Mouse (Mus musculus): ENCODE data around the gene Snx1. TPM values are rescaled to one million over a fixed set of nuclear protein-coding genes. Genes with fewer than 3 reads are reported as not detected.

The Snx1 gene
- total RNA-seq, 1 experiment: 42.4 TPM

- H3K27ac ChIP-seq (ENCODE audit: insufficient read depth, low read depth, low read length, poor library complexity, severe bottlenecking): no peak overlapping the region
Observed at GRCm38 (mm10) chr9:66158885-66159430, 32.6 kb upstream of the Snx1 start.

DNA sequence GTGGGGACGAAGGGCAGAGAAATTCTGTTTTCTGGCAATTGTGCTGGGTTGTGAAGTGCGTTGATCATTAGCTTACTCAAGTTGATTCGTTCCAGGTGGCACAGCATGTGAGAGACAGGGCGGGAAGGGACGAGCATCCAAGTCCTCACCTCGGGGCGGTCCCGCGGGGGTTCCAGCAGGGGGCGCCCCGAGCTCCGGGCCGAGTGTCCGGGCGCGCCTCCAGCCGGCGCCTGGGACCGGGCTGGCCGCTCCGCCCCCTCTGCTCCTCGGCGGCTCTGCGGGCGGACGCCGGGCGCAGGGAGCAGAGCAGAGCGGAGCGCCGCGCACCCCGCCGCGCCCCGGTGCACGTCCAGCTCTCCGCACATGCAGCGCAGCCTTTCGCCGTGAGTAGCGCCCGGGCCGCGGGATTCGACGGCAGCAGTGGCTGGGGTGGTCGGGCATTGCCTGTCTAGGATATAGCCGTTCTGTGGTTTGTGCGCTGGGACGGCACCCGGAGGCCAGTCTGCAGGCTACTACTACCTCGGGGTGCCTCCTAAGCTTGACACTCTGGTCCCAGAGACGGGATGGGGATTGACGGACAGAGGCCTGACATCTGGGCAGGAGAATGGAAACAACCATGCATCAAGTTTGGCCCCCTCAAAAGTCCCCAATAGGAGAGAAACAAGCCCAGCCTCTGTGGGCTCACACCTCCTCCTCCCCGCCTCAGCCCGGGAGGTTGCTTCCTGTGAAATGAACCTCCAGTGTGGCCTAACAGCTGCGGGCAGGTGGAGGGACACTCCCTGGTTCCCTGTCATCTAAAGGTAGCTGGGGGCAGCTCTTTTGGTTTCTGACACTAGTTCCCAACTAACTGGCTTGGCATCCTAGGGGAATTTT, 31.8 kb upstream of the Snx1 start, which contains the start of gene Dapk2:
Dapk2 (plus strand) TSS at position 266 of the 873 bp plus-strand sequence.
- TF ChIP-seq HCFC1 (IDR thresholded peaks at IDR 0.05; ENCODE audit: borderline replicate concordance, insufficient read depth, low read length): no peak
- TF ChIP-seq ZC3H11A (IDR thresholded peaks at IDR 0.05; ENCODE audit: borderline replicate concordance, low read depth, low read length): no peak
- no peak for TF ChIP-seq ZNF384 (IDR thresholded peaks at IDR 0.05; ENCODE audit: low read depth, low read length)
- no peak for TF ChIP-seq MAFK (IDR thresholded peaks at IDR 0.05; ENCODE audit: insufficient read depth, low read depth, low read length)
- no peak for TF ChIP-seq CHD2 (IDR thresholded peaks at IDR 0.05; ENCODE audit: low read depth, low read length)
- Histone ChIP-seq H3K4me1 (ENCODE audit: control insufficient read depth in 2 of 2, insufficient read depth in 2 of 2, low read length in 2 of 2, poor library complexity in 1 of 2) (0 out of 4 replicates have a peak, but pooled peaks cover 0 to under 1% of the 10 kb centered on the region in 2 experiments), H3K9ac (ENCODE audit: insufficient read depth, low read depth, low read length, poor library complexity, severe bottlenecking) (peak within 1 kb of the TSS; percentile 66), H3K4me3 (ENCODE audit: insufficient read depth in 1 of 2, low read depth in 1 of 2, low read length in 2 of 2, poor library complexity in 1 of 2, severe bottlenecking in 1 of 2) (peak within 1 kb of the TSS; percentile 75 to 77), H3K27ac (ENCODE audit: insufficient read depth, low read depth, low read length, poor library complexity, severe bottlenecking) (no peak within 1 kb of the TSS), H3K36me3 (ENCODE audit: control insufficient read depth, insufficient read depth, low read length, poor library complexity, severe bottlenecking) (no peaks in the 10 kb centered on the region), H3K9me3 (ENCODE audit: control insufficient read depth, insufficient read depth, low read depth, low read length) (no peaks in the 10 kb centered on the region)
- in situ Hi-C loops (cut with MboI; ENCODE audit: low sequenced_read_pairs in 2 of 2, unreplicated experiment in 2 of 2): no loop called here
- peak; percentile 71 for DNase-seq (ENCODE audit: low read depth, low spot score)

More at GRCm38 (mm10) chr9:66158885-66159430, 32.6 kb upstream of the Snx1 start:
- TF ChIP-seq HCFC1 (IDR thresholded peaks at IDR 0.05; ENCODE audit: borderline replicate concordance, insufficient read depth, low read length) (no peak), ZC3H11A (IDR thresholded peaks at IDR 0.05; ENCODE audit: borderline replicate concordance, low read depth, low read length) (no peak), ZNF384 (IDR thresholded peaks at IDR 0.05; ENCODE audit: low read depth, low read length) (no peak), CHD2 (IDR thresholded peaks at IDR 0.05; ENCODE audit: low read depth, low read length) (no peak), MAFK (IDR thresholded peaks at IDR 0.05; ENCODE audit: insufficient read depth, low read depth, low read length) (no peak)
- H3K4me1 ChIP-seq (ENCODE audit: control insufficient read depth in 2 of 2, insufficient read depth in 2 of 2, low read length in 2 of 2, poor library complexity in 1 of 2): no peaks in the 10 kb centered on the region
- H3K9me3 ChIP-seq (ENCODE audit: control insufficient read depth, insufficient read depth, low read depth, low read length): no peaks in the 10 kb centered on the region
- in situ Hi-C loops (cut with MboI; ENCODE audit: low sequenced_read_pairs in 2 of 2, unreplicated experiment in 2 of 2): no loop called here
- H3K36me3 ChIP-seq (ENCODE audit: control insufficient read depth, insufficient read depth, low read length, poor library complexity, severe bottlenecking): no peaks in the 10 kb centered on the region
- DNase-seq (ENCODE audit: low read depth, low spot score): no peak
- no peak overlapping the region for H3K9ac ChIP-seq (ENCODE audit: insufficient read depth, low read depth, low read length, poor library complexity, severe bottlenecking)
- H3K4me3 ChIP-seq (ENCODE audit: insufficient read depth in 1 of 2, low read depth in 1 of 2, low read length in 2 of 2, poor library complexity in 1 of 2, severe bottlenecking in 1 of 2): no peak overlapping the region

- Histone ChIP-seq H3K4me3 (ENCODE audit: insufficient read depth in 1 of 2, low read depth in 1 of 2, low read length in 2 of 2, poor library complexity in 1 of 2, severe bottlenecking in 1 of 2) (no peak overlapping the region), H3K4me1 (ENCODE audit: control insufficient read depth in 2 of 2, insufficient read depth in 2 of 2, low read length in 2 of 2, poor library complexity in 1 of 2) (peaks cover 0 to 12% of the 10 kb centered on the region in 2 experiments; a peak in 1 of 4 replicates), H3K9ac (ENCODE audit: insufficient read depth, low read depth, low read length, poor library complexity, severe bottlenecking) (no peak overlapping the region), H3K27ac (ENCODE audit: insufficient read depth, low read depth, low read length, poor library complexity, severe bottlenecking) (no peak overlapping the region), H3K9me3 (ENCODE audit: control insufficient read depth, insufficient read depth, low read depth, low read length) (no peaks in the 10 kb centered on the region), H3K36me3 (ENCODE audit: control insufficient read depth, insufficient read depth, low read length, poor library complexity, severe bottlenecking) (no peaks in the 10 kb centered on the region)
- no peak for DNase-seq (ENCODE audit: low read depth, low spot score)
- in situ Hi-C loops (cut with MboI; ENCODE audit: low sequenced_read_pairs in 2 of 2, unreplicated experiment in 2 of 2): no loop called here
- TF ChIP-seq MAFK (IDR thresholded peaks at IDR 0.05; ENCODE audit: insufficient read depth, low read depth, low read length): no peak
- no peak for TF ChIP-seq ZC3H11A (IDR thresholded peaks at IDR 0.05; ENCODE audit: borderline replicate concordance, low read depth, low read length)
- TF ChIP-seq ZNF384 (IDR thresholded peaks at IDR 0.05; ENCODE audit: low read depth, low read length): no peak
- no peak for TF ChIP-seq CHD2 (IDR thresholded peaks at IDR 0.05; ENCODE audit: low read depth, low read length)
- no peak for TF ChIP-seq HCFC1 (IDR thresholded peaks at IDR 0.05; ENCODE audit: borderline replicate concordance, insufficient read depth, low read length)
Observed at GRCm38 (mm10) chr9:66155534-66155933, 29.1 kb upstream of the Snx1 start.

DNA sequence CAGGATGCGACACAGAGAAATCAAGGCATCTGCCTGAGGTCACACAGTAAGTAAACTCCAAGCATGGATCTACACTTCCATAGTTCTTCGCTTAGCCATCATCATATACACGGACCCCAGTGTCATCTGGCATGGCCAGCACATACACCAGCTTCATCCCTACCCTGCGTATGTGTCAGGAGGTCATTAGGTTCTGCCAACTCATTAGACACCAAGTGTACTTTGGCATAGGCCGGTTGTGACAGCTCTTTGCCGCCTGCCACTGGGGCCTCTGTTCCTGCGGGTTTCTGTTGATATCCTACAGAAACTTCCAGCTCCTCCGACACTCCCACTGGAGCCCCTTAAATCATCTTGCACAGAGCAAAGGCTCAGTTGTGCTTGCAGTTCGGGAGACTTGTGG, 27.6 kb upstream of the Snx1 start:
- Histone ChIP-seq H3K9ac (ENCODE audit: insufficient read depth, low read depth, low read length, poor library complexity, severe bottlenecking) (no peak overlapping the region), H3K9me3 (ENCODE audit: control insufficient read depth, insufficient read depth, low read depth, low read length) (no peaks in the 10 kb centered on the region), H3K36me3 (ENCODE audit: control insufficient read depth, insufficient read depth, low read length, poor library complexity, severe bottlenecking) (no peaks in the 10 kb centered on the region), H3K4me3 (ENCODE audit: insufficient read depth in 1 of 2, low read depth in 1 of 2, low read length in 2 of 2, poor library complexity in 1 of 2, severe bottlenecking in 1 of 2) (no peak overlapping the region), H3K27ac (ENCODE audit: insufficient read depth, low read depth, low read length, poor library complexity, severe bottlenecking) (no peak overlapping the region), H3K4me1 (ENCODE audit: control insufficient read depth in 2 of 2, insufficient read depth in 2 of 2, low read length in 2 of 2, poor library complexity in 1 of 2) (peaks cover 0 to 12% of the 10 kb centered on the region in 2 experiments; a peak in 1 of 4 replicates)
- TF ChIP-seq ZC3H11A (IDR thresholded peaks at IDR 0.05; ENCODE audit: borderline replicate concordance, low read depth, low read length) (no peak), CHD2 (IDR thresholded peaks at IDR 0.05; ENCODE audit: low read depth, low read length) (no peak), ZNF384 (IDR thresholded peaks at IDR 0.05; ENCODE audit: low read depth, low read length) (no peak)
- in situ Hi-C loops (cut with MboI; ENCODE audit: low sequenced_read_pairs in 2 of 2, unreplicated experiment in 2 of 2): no loop called here
- DNase-seq (ENCODE audit: low read depth, low spot score): no peak

Measured in ES-E14 (cell line).